Mouse (Mus musculus) liver, embryonic 11.5 days (tissue): ENCODE measurements at regions not wholly inside any gene's neighbourhood (a gene's known extent, or its start where the extent isn't known, plus 50 kb on each side); places are given as distances from the start of the nearest gene placed in this dataset.

Experiments used
- ATAC-seq: fragments of 200-750 bp; cut with Nextera tagmentation; replicated peaks from 2 replicates; pipeline ENCODE4 v1.8.0; 2017; ENCODE audit warnings: moderate number of reproducible peaks, mild to moderate bottlenecking, moderate TSS enrichment, moderate library complexity; ENCODE audit not compliant: low FRiP score
- DNase-seq: peaks from one replicate; pipeline ENCODE4 v3.0.0-alpha.2; 2017; ENCODE audit warnings: low spot score
- H3K27ac ChIP-seq: fragments of 300-500 bp; sonication (generic); 2 replicates; pipeline ENCODE4 v1.5.1; 2014; ENCODE audit warnings: mild to moderate bottlenecking, low read depth, low read length, control low read depth
- H3K27me3 ChIP-seq: fragments of 300-500 bp; sonication (generic); replicated peaks from 2 replicates; pipeline ENCODE4 v1.6.1; 2014; ENCODE audit warnings: low read length, mixed read lengths; ENCODE audit not compliant: control insufficient read depth, insufficient read depth
- H3K36me3 ChIP-seq: fragments of 300-500 bp; sonication (generic); 2 replicates; pipeline ENCODE4 v1.6.1; 2014; ENCODE audit warnings: mild to moderate bottlenecking, low read length, moderate library complexity, mixed read lengths; ENCODE audit not compliant: control insufficient read depth, insufficient read depth
- H3K4me1 ChIP-seq: fragments of 300-500 bp; sonication (generic); replicated peaks from 2 replicates; pipeline ENCODE4 v1.6.1; 2014; ENCODE audit warnings: low read length, mixed read lengths; ENCODE audit not compliant: control insufficient read depth, insufficient read depth
- H3K4me2 ChIP-seq: fragments of 300-500 bp; sonication (generic); 2 replicates; pipeline ENCODE4 v1.6.1; 2014; ENCODE audit warnings: mild to moderate bottlenecking, control low read depth, moderate library complexity
- H3K4me3 ChIP-seq: fragments of 300-500 bp; sonication (generic); 2 replicates; pipeline ENCODE4 v1.5.1; 2014; ENCODE audit warnings: low read depth, low read length, control low read depth
- H3K9ac ChIP-seq: fragments of 300-500 bp; sonication (generic); 2 replicates; pipeline ENCODE4 v1.6.1; 2014; ENCODE audit warnings: low read depth, low read length, control low read depth
- H3K9me3 ChIP-seq: fragments of 300-500 bp; sonication (generic); 2 replicates; pipeline ENCODE4 v1.6.1; 2016; ENCODE audit warnings: low read length, inconsistent platforms, mixed read lengths; ENCODE audit not compliant: control insufficient read depth
- WGBS: fragments of 180-500 bp; shearing (Covaris S2); extraction: QIAGEN DNeasy Blood & Tissue Kit; methylation state at CpG from one replicate; pipeline ENCODE4 v1.1.7; 2014; 5-methylcytosine and 5-hydroxymethylcytosine counted together

DNA sequence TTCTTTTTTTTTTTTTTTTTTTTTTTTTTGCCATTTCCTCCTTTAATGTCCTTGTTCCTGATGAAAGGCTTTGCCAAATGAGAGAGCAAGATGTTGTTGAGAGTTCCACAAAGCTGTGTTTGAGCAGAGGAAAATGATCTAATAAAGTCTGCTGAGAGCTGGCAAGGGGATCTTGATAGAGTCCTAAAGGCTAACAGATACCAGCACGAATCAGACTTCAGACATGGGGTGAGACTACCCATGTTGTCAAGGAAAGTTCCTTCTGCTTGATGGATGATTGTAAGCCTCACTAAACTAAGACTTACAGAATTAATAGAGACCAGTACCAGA is 665.2 kb upstream of the Fam92a start:
- WGBS: 43% methylated on average over 1 of the region's 1 CpGs
- no peak overlapping the region for H3K9ac ChIP-seq
- no peaks in the 10 kb centered on the region for H3K4me1 ChIP-seq
- no peak overlapping the region for H3K4me3 ChIP-seq
- no peaks in the 10 kb centered on the region for H3K36me3 ChIP-seq
- ATAC-seq (no peak), DNase-seq (no peak)
- H3K27me3 ChIP-seq: no peaks in the 10 kb centered on the region
- H3K4me2 ChIP-seq: no peak overlapping the region
- H3K27ac ChIP-seq: no peak overlapping the region
- H3K9me3 ChIP-seq: no peaks in the 10 kb centered on the region

DNA sequence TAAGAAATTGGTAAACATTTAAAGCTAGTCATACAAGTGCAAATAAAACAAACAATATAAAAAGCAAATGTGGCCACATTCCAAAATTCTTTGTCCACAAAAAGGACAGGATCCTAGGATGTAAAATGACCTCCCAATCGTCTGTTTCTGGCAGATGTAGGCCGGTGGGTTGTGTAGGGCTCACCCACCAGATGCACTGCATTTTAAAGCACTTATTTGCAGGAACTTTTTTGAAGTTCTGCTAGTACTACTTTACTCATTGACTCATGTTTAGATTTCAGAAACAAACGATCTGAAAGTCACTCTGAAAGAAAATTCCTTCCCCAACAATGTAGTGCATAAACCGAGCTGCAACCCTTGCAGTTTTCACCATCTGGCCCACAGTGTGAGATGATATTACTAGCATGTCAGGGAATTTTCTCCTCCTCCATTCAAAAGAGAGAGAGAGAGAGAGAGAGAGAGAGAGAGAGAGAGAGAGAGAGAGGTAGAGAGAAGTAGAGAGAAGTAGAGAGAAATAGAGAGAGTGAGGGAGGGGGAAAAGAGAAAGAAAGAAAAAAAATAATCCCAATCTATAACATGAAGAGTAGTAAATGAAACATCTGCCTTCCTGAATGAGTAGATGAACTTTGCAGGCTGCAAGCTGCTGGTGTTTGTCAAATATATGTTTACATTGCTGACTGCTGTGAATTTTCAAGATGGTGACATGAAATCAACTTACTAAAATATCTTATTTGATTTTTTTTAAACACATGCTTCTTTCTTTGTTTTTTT is 664.7 kb upstream of the Fam92a start:
- no peak for DNase-seq
- Histone ChIP-seq H3K4me1 (no peaks in the 10 kb centered on the region), H3K9me3 (no peaks in the 10 kb centered on the region)

DNA sequence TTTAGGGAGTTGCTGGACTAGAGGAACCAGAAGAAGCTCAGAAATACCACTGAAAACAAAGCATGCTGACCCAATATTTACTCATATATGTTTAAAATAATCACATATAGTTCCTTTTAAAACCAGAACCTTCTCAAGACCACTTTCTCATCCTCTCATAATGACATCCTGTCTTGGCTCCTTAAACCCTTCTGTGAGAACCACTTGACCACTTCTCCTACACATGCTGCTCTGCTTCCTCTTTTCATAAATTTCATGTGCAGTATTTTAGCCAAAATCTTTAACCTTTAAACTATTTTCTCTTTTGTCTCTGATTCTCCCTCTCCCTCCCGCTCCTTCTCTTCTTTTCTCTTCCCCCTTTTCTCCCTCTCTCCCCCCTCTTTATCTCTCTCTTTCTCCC is 654.6 kb upstream of the Fam92a start:
- Histone ChIP-seq H3K27me3 (no peaks in the 10 kb centered on the region), H3K9ac (no peak overlapping the region), H3K27ac (no peak overlapping the region), H3K4me1 (no peaks in the 10 kb centered on the region), H3K9me3 (no peaks in the 10 kb centered on the region), H3K4me3 (no peak overlapping the region), H3K4me2 (no peak overlapping the region), H3K36me3 (no peaks in the 10 kb centered on the region)
- WGBS: 68% methylated on average over 1 of the region's 1 CpGs
- ATAC-seq (no peak), DNase-seq (no peak)

More for the DNA sequence above, 664.7 kb upstream of the Fam92a start:
- no peaks in the 10 kb centered on the region for H3K27me3 ChIP-seq
- no peak overlapping the region for H3K9ac ChIP-seq
- no peak for ATAC-seq
- WGBS: 53% methylated on average over 4 of the region's 4 CpGs
- no peaks in the 10 kb centered on the region for H3K36me3 ChIP-seq
- no peak overlapping the region for H3K4me2 ChIP-seq
- no peak overlapping the region for H3K4me3 ChIP-seq
- H3K27ac ChIP-seq: no peak overlapping the region

DNA sequence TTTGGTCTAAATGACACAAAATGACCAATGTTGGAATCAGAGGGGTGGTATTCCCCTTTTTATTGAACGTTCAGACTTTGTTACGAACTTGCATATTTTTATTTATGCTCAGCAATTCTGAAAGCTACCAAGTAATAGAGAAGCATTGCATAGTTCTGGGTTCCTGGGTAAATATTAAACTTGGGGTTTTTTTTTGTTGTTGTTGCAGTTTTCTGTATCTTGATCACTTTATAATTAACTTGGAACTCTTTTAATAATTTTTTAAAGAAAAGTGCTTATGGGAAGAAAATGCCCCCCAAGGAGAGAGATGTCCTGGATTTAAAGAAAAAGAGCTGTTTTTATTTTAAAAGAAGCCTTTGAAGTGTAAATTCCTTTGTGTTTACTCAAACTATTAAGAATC is 642.4 kb upstream of the Fam92a start:
- no peak for ATAC-seq
- Histone ChIP-seq H3K27me3 (no peaks in the 10 kb centered on the region), H3K4me1 (no peaks in the 10 kb centered on the region), H3K9me3 (no peaks in the 10 kb centered on the region), H3K27ac (no peak overlapping the region), H3K4me3 (no peak overlapping the region), H3K36me3 (no peaks in the 10 kb centered on the region), H3K9ac (no peak overlapping the region), H3K4me2 (no peak overlapping the region)
- no peak for DNase-seq
- 96% methylated on average over 2 of the region's 2 CpGs for WGBS

DNA sequence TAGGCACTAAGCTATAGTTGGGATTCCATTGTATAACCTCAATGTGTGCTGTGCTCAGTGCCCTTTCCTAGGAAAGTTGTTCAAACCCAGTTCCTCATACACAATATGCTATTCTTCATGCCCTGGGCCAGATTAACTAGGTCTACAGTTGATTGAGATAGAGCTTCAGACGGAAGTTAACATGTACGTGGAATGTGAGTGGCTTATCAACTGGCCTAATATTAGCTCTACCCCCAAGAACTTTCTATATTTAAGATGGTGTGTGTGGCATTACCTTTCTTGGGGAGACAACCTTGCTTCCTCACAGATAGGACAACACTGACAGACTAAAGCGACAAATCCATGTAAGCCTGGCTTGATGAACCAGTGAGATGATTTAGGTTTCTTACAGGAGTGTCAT is 629.4 kb upstream of the Fam92a start:
- Histone ChIP-seq H3K4me1 (no peaks in the 10 kb centered on the region), H3K9ac (no peak overlapping the region), H3K4me2 (no peak overlapping the region), H3K27me3 (no peaks in the 10 kb centered on the region), H3K36me3 (no peaks in the 10 kb centered on the region), H3K4me3 (no peak overlapping the region), H3K27ac (no peak overlapping the region), H3K9me3 (no peaks in the 10 kb centered on the region)
- WGBS: 72% methylated on average over 3 of the region's 3 CpGs
- ATAC-seq (no peak), DNase-seq (no peak)

DNA sequence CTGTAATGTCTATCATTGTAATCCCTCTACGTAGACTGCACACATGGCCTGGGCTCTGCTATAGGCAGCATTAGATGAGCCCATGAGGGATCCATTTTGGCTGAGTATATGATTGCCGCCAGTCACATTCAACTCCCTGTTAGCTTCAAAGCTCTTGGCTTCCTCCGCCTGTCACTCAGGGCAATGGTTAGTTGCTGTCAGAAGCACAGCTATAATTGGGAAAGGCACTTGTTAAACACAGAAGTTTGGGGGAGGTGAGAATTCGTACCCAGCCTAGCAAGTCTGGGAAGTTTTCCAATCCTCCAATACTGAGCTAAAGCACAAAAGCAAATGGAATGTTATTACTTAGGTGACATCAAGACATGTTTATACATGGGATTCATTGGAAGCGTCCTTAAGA is 627.7 kb upstream of the Fam92a start:
- WGBS: 78% methylated on average over 5 of the region's 5 CpGs
- Histone ChIP-seq H3K4me3 (no peak overlapping the region), H3K9ac (no peak overlapping the region), H3K36me3 (no peaks in the 10 kb centered on the region), H3K27me3 (no peaks in the 10 kb centered on the region), H3K27ac (no peak overlapping the region), H3K4me1 (no peaks in the 10 kb centered on the region), H3K4me2 (no peak overlapping the region), H3K9me3 (no peaks in the 10 kb centered on the region)
- ATAC-seq (no peak), DNase-seq (no peak)

DNA sequence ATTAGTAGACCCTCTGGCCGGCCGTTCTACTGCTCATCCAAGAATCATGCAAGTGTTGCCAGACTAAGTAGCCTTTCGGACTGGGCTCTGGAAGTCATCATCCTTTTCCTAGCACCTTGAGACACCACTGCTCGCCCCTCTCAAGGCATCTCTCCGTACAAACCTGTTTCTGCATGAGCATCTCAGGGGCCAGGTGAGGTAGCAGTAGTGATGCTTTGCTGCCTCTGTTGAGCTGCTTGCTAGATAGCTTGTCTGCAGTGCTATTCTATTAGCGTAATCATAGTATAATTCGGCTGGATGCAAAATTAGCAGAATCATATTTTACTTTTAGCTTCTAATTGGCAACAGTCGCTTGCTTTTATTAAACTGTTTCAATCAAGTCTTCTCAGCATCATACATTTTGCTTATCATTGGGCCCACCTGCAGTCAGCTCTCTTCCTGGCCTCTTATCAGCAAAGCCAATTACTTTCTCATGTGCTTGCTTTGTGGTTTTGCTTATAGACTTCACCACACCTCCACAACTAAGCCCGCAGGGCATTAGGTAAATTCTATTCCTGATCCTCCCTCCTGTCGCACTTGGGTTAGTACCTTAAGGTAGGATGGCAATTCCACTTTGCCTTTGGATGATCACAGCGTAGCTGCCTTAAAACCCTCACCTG is 621.1 kb upstream of the Fam92a start:
- H3K27me3 ChIP-seq: no peaks in the 10 kb centered on the region
- no peaks in the 10 kb centered on the region for H3K4me1 ChIP-seq
- ATAC-seq (no peak), DNase-seq (no peak)
- H3K4me2 ChIP-seq: no peak overlapping the region
- H3K36me3 ChIP-seq: no peaks in the 10 kb centered on the region
- no peaks in the 10 kb centered on the region for H3K9me3 ChIP-seq
- no peak overlapping the region for H3K9ac ChIP-seq
- no peak overlapping the region for H3K27ac ChIP-seq
- no peak overlapping the region for H3K4me3 ChIP-seq
- 65% methylated on average over 11 of the region's 11 CpGs for WGBS

DNA sequence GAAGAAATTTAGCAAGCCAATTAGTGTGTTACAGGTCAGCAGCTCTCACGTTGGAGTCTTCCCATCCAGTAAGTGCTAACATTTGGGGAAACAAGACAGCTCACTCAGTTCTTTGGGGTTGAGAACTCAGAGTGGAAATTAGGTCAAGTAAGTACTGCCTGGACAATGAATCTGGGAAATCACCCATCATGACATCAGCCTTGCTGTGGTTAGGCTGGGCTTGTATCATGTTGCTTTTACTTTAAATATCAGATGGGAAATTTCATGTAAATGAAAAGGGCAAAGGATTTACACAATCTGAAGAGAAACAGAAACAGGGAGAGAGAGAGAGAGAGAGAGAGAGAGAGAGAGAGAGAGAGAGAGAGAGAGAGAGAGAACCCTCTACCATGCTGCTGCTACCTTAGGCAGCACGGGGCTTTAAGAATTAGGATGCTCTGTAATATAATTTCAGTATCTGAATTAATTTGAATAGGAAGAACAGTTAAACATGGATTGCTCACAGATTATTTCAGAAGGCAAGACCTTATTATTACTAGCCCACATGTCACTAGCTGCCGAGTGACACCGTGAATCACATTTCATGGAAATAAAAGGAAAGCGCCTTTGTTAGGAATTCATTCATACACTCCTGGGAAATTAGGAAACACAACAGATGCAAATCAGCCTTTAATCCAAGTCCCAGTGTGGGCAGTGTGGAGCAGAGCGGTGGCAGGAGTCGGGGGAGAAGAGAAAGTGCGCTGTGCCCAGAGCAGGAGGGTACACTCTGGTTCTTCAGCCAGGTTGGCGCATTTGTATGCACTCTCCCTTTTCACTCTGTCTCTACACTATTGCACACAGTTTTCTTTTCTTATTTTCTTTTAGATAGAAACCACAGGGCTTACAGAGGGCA is 620.2 kb upstream of the Fam92a start:
- ATAC-seq: no peak
- no peak overlapping the region for H3K4me3 ChIP-seq
- DNase-seq: no peak
- H3K27ac ChIP-seq: no peak overlapping the region
- no peaks in the 10 kb centered on the region for H3K36me3 ChIP-seq
- 83% methylated on average over 9 of the region's 9 CpGs for WGBS
- H3K9me3 ChIP-seq: no peaks in the 10 kb centered on the region
- no peaks in the 10 kb centered on the region for H3K4me1 ChIP-seq
- no peaks in the 10 kb centered on the region for H3K27me3 ChIP-seq
- no peak overlapping the region for H3K9ac ChIP-seq
- no peak overlapping the region for H3K4me2 ChIP-seq
